In the genomic region with DNA sequence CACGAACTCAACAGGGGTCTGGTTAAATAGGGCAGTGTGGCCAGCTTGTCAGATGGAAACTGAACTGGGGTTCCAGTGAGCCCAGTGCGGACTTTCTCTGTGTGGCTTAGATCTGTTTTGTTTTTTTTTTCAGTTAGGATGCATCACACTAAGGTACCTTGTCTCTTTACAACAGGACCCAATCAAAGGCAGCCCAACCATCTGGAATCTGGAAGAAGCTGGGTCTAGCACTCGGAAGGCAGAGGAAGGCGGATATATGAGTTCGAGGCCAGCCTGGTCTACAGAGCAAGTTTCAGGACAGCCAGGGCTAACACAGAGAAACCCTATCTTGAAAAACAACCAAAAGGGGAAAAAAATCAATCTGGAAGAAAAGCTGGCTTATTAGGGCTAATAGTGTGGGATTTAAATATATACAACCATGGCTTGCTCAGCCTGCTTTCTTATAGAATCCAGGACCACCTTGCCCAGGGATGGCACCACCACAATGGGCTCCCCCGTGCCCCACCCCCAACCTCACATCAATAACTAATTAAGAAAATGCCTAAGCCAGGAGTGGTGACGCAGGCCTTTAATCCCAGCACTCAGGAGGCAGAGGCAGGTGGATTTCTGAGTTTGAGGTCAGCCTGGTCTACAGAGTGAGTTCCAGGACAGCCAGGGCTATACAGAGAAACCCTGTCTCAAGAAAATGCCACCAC, we compare ENCODE assay signal across 8 mouse cellular contexts. TPM values are rescaled to one million over a fixed set of nuclear protein-coding genes. Genes with fewer than 3 reads are reported as not detected.
A peak's percentile ranks its signal among the peaks of the same experiment; 100 is the strongest.
DNase-seq lines count a peak whose midpoint lies in the region; ATAC-seq and TF ChIP-seq lines count a peak whose summit lies in the region.

No protein-coding gene starts in this region.

- ATAC-seq in kidney, postnatal 0 days (replicated peaks; ENCODE audit: low FRiP score, low read depth), result no peak
- ATAC-seq in intestine, postnatal 0 days, result no peak
- no peak for ATAC-seq in neural tube, embryonic 14.5 days (ENCODE audit: low read depth)
- ATAC-seq in erythroid progenitor cell, adult 5-6 weeks (replicated peaks; ENCODE audit: low FRiP score, poor library complexity, severe bottlenecking), result no peak
- no peak for ATAC-seq in monocyte, adult 5-6 weeks (replicated peaks; ENCODE audit: insufficient number of reproducible peaks, low FRiP score, low TSS enrichment, poor library complexity, severe bottlenecking)

- H3K9ac ChIP-seq in kidney, postnatal 0 days (ENCODE audit: low read depth, low read length), result peak overlapping the region; percentile 18; the same call in 1 of the 2 replicates
- peak overlapping the region; percentile 23; the same call in 1 of the 2 replicates for H3K9ac ChIP-seq in intestine, postnatal 0 days (ENCODE audit: low read depth, low read length)
- H3K9ac ChIP-seq in neural tube, embryonic 14.5 days (replicated peaks; ENCODE audit: low read depth, low read length), result no peak overlapping the region

- peak overlapping the region; percentile 38; the same call in 1 of the 2 replicates for H3K4me3 ChIP-seq in kidney, postnatal 0 days (replicated peaks; ENCODE audit: low read depth, low read length)
- H3K4me3 ChIP-seq in embryonic fibroblast, embryonic 13.5 days (ENCODE audit: insufficient read depth, low read length), result peak overlapping the region; percentile 3; the same call in 1 of the 2 replicates
- 0 out of 2 replicates have a peak overlapping the region, but pooled peaks have one; percentile 45 for H3K4me3 ChIP-seq in intestine, postnatal 0 days (ENCODE audit: low read depth, low read length)
- H3K4me3 ChIP-seq in neural tube, embryonic 14.5 days (ENCODE audit: low read depth, low read length), result no peak overlapping the region

- no peak for TF ChIP-seq POLR2A in embryonic fibroblast, embryonic 13.5 days (IDR thresholded peaks at IDR 0.05; ENCODE audit: low read depth, low read length)

- H3K27ac ChIP-seq in kidney, postnatal 0 days, result peak overlapping the region; percentile 94
- H3K27ac ChIP-seq in embryonic fibroblast, embryonic 13.5 days (ENCODE audit: insufficient read depth, low read length), result peak overlapping the region; percentile 95
- peak overlapping the region; percentile 83 for H3K27ac ChIP-seq in intestine, postnatal 0 days (ENCODE audit: low read depth, low read length)
- H3K27ac ChIP-seq in neural tube, embryonic 14.5 days (ENCODE audit: low read depth, low read length), result peak overlapping the region; percentile 79; the same call in 1 of the 2 replicates

- H3K4me2 ChIP-seq in kidney, postnatal 0 days (ENCODE audit: low read length), result peak overlapping the region; percentile 69
- H3K4me2 ChIP-seq in intestine, postnatal 0 days (replicated peaks; ENCODE audit: low read depth), result peak overlapping the region; percentile 78
- peak overlapping the region; percentile 67 for H3K4me2 ChIP-seq in neural tube, embryonic 14.5 days (ENCODE audit: low read depth, low read length)

- peaks cover 15% of the 10 kb centered on the region; the same call in 1 of the 2 replicates for H3K4me1 ChIP-seq in kidney, postnatal 0 days (replicated peaks; ENCODE audit: insufficient read depth, low read length)
- peaks cover 11% of the 10 kb centered on the region for H3K4me1 ChIP-seq in embryonic fibroblast, embryonic 13.5 days (ENCODE audit: control insufficient read depth, insufficient read depth, low read length)
- H3K4me1 ChIP-seq in intestine, postnatal 0 days (replicated peaks; ENCODE audit: control insufficient read depth, insufficient read depth, low read length), result peaks cover 9% of the 10 kb centered on the region; the same call in 1 of the 2 replicates
- peaks cover 15% of the 10 kb centered on the region for H3K4me1 ChIP-seq in neural tube, embryonic 14.5 days (ENCODE audit: control insufficient read depth, insufficient read depth, low read length)

- WGBS in kidney, postnatal 0 days, result 74% methylated on average over 7 of the region's 7 CpGs
- WGBS in intestine, postnatal 0 days, result 74% methylated on average over 7 of the region's 7 CpGs
- WGBS in neural tube, embryonic 14.5 days, result 77% methylated on average over 7 of the region's 7 CpGs

- no peak for DNase-seq in kidney, postnatal 0 days (ENCODE audit: low spot score)
- DNase-seq in kidney, adult 9 months, result no peak
- DNase-seq in frontal cortex, postnatal 25 days (ENCODE audit: low spot score in 2 of 2), result no peak

- no peaks in the 10 kb centered on the region for H3K27me3 ChIP-seq in kidney, postnatal 0 days (ENCODE audit: insufficient read depth, low read length)
- no peaks in the 10 kb centered on the region for H3K27me3 ChIP-seq in intestine, postnatal 0 days (replicated peaks; ENCODE audit: control insufficient read depth, insufficient read depth, low read length)
- H3K27me3 ChIP-seq in neural tube, embryonic 14.5 days (ENCODE audit: control insufficient read depth, insufficient read depth, low read length), result no peaks in the 10 kb centered on the region

- no peak for TF ChIP-seq CTCF in kidney, postnatal 0 days (IDR thresholded peaks at IDR 0.05; ENCODE audit: low read depth)
- TF ChIP-seq CTCF in embryonic fibroblast, embryonic 13.5 days (IDR thresholded peaks at IDR 0.05; ENCODE audit: borderline replicate concordance, insufficient read depth, low read length), result no peak
- no peak for TF ChIP-seq CTCF in intestine, postnatal 0 days (IDR thresholded peaks at IDR 0.05; ENCODE audit: low read depth)

- peaks cover under 1% of the 10 kb centered on the region; the same call in 1 of the 2 replicates for H3K36me3 ChIP-seq in kidney, postnatal 0 days (ENCODE audit: insufficient read depth, low read length)
- peaks cover 19% of the 10 kb centered on the region; the same call in 1 of the 2 replicates for H3K36me3 ChIP-seq in intestine, postnatal 0 days (ENCODE audit: control insufficient read depth, insufficient read depth)
- peaks cover 4% of the 10 kb centered on the region for H3K36me3 ChIP-seq in neural tube, embryonic 14.5 days (ENCODE audit: control insufficient read depth, insufficient read depth, low read length)

- H3K9me3 ChIP-seq in kidney, postnatal 0 days (replicated peaks; ENCODE audit: low read length), result no peaks in the 10 kb centered on the region
- H3K9me3 ChIP-seq in intestine, postnatal 0 days (ENCODE audit: control insufficient read depth), result no peaks in the 10 kb centered on the region
- H3K9me3 ChIP-seq in neural tube, embryonic 14.5 days (ENCODE audit: control insufficient read depth, low read length), result no peaks in the 10 kb centered on the region

RNA-seq across cellular contexts. Expression of a gene that starts 1.9 kb away (rescaled TPM):
- polyA plus RNA-seq in kidney, postnatal 0 days (2015; fragmentation: Nextera tagmentation; extraction: Ambion mirVana), result 26.1 and 27.4 TPM in 2 replicates
- polyA plus RNA-seq in embryonic fibroblast, embryonic 13.5 days (2011; ENCODE audit: insufficient read length, low read depth, missing spikeins), result 9.1 and 11.7 TPM in 2 replicates
- 57.7 and 69.5 TPM in 2 replicates for polyA plus RNA-seq in intestine, postnatal 0 days (2015; fragmentation: Nextera tagmentation; extraction: Ambion mirVana)
- polyA plus RNA-seq in neural tube, embryonic 14.5 days (2014; fragmentation: Nextera tagmentation; extraction: Ambion mirVana), result 3.9 and 4.4 TPM in 2 replicates
- 3.4 and 9.7 TPM in 2 replicates for total RNA-seq in erythroid progenitor cell, adult 5-6 weeks (2015; ENCODE audit: low replicate concordance)
- 7.6 and 8.2 TPM in 2 replicates for total RNA-seq in erythroid progenitor cell, adult 5-6 weeks (2017; ENCODE audit: low replicate concordance)
- 8.2 to 11.2 TPM (median 10.4 TPM) in 3 replicates for total RNA-seq in monocyte, adult 5-6 weeks (2017)

RNA-seq across cellular contexts. Expression of a gene that starts 7.5 kb away (rescaled TPM):
- polyA plus RNA-seq in kidney, postnatal 0 days (2015; fragmentation: Nextera tagmentation; extraction: Ambion mirVana), result 664 and 686 TPM in 2 replicates
- 372 and 458 TPM in 2 replicates for polyA plus RNA-seq in embryonic fibroblast, embryonic 13.5 days (2011; ENCODE audit: insufficient read length, low read depth, missing spikeins)
- 489 and 537 TPM in 2 replicates for polyA plus RNA-seq in intestine, postnatal 0 days (2015; fragmentation: Nextera tagmentation; extraction: Ambion mirVana)
- 393 and 412 TPM in 2 replicates for polyA plus RNA-seq in neural tube, embryonic 14.5 days (2014; fragmentation: Nextera tagmentation; extraction: Ambion mirVana)
- 19.1 and 64.1 TPM in 2 replicates for total RNA-seq in erythroid progenitor cell, adult 5-6 weeks (2015; ENCODE audit: low replicate concordance)
- total RNA-seq in erythroid progenitor cell, adult 5-6 weeks (2017; ENCODE audit: low replicate concordance), result 17.7 and 17.9 TPM in 2 replicates
- 71.9 to 103 TPM (median 88.6 TPM) in 3 replicates for total RNA-seq in monocyte, adult 5-6 weeks (2017)

RNA-seq across cellular contexts. Expression of a gene that starts 22.7 kb away (rescaled TPM):
- 96.6 and 106 TPM in 2 replicates for polyA plus RNA-seq in kidney, postnatal 0 days (2015; fragmentation: Nextera tagmentation; extraction: Ambion mirVana)
- 87.6 and 105 TPM in 2 replicates for polyA plus RNA-seq in embryonic fibroblast, embryonic 13.5 days (2011; ENCODE audit: insufficient read length, low read depth, missing spikeins)
- 44.8 and 45.0 TPM in 2 replicates for polyA plus RNA-seq in intestine, postnatal 0 days (2015; fragmentation: Nextera tagmentation; extraction: Ambion mirVana)
- 162 and 171 TPM in 2 replicates for polyA plus RNA-seq in neural tube, embryonic 14.5 days (2014; fragmentation: Nextera tagmentation; extraction: Ambion mirVana)
- total RNA-seq in erythroid progenitor cell, adult 5-6 weeks (2015; ENCODE audit: low replicate concordance), result 35.6 and 60.5 TPM in 2 replicates
- 41.2 and 53.1 TPM in 2 replicates for total RNA-seq in erythroid progenitor cell, adult 5-6 weeks (2017; ENCODE audit: low replicate concordance)
- total RNA-seq in monocyte, adult 5-6 weeks (2017), result 34.6 to 45.5 TPM (median 35.5 TPM) in 3 replicates

RNA-seq across cellular contexts. Expression of a gene that starts 22.8 kb away (rescaled TPM):
- polyA plus RNA-seq in kidney, postnatal 0 days (2015; fragmentation: Nextera tagmentation; extraction: Ambion mirVana), result 85.1 and 91.2 TPM in 2 replicates
- 42.0 and 61.1 TPM in 2 replicates for polyA plus RNA-seq in embryonic fibroblast, embryonic 13.5 days (2011; ENCODE audit: insufficient read length, low read depth, missing spikeins)
- polyA plus RNA-seq in intestine, postnatal 0 days (2015; fragmentation: Nextera tagmentation; extraction: Ambion mirVana), result 45.4 and 57.4 TPM in 2 replicates
- polyA plus RNA-seq in neural tube, embryonic 14.5 days (2014; fragmentation: Nextera tagmentation; extraction: Ambion mirVana), result 16.8 and 16.9 TPM in 2 replicates
- 529 and 565 TPM in 2 replicates for total RNA-seq in erythroid progenitor cell, adult 5-6 weeks (2015; ENCODE audit: low replicate concordance)
- total RNA-seq in erythroid progenitor cell, adult 5-6 weeks (2017; ENCODE audit: low replicate concordance), result 409 and 459 TPM in 2 replicates
- 0.32 to 5.8 TPM in 2 of 3 replicates, not detected in the other for total RNA-seq in monocyte, adult 5-6 weeks (2017)

RNA-seq across cellular contexts. Expression of a gene that starts 27.1 kb away (rescaled TPM):
- polyA plus RNA-seq in kidney, postnatal 0 days (2015; fragmentation: Nextera tagmentation; extraction: Ambion mirVana), result 0.43 and 0.59 TPM in 2 replicates
- not detected in 2 replicates for polyA plus RNA-seq in embryonic fibroblast, embryonic 13.5 days (2011; ENCODE audit: insufficient read length, low read depth, missing spikeins)
- 0.21 TPM in 1 of 2 replicates, not detected in the other for polyA plus RNA-seq in intestine, postnatal 0 days (2015; fragmentation: Nextera tagmentation; extraction: Ambion mirVana)
- 0.67 and 0.92 TPM in 2 replicates for polyA plus RNA-seq in neural tube, embryonic 14.5 days (2014; fragmentation: Nextera tagmentation; extraction: Ambion mirVana)
- not detected in 2 replicates for total RNA-seq in erythroid progenitor cell, adult 5-6 weeks (2015; ENCODE audit: low replicate concordance)
- not detected in 2 replicates for total RNA-seq in erythroid progenitor cell, adult 5-6 weeks (2017; ENCODE audit: low replicate concordance)
- total RNA-seq in monocyte, adult 5-6 weeks (2017), result 2.2 TPM in 1 of 3 replicates, not detected in the others
